Mouse (Mus musculus): Measurements from ENCODE around the gene Zdhhc1.

The Zdhhc1 gene

GRCm38 (mm10) chr8:105468002-105468720 lies 28.5 kb downstream of the Zdhhc1 start:
- Histone ChIP-seq H3K4me3 (replicated peaks; ENCODE audit: low read length) (no peak overlapping the region), H3K36me3 (ENCODE audit: insufficient read depth, low read length) (0 out of 2 replicates have a peak, but pooled peaks cover 4% of the 10 kb centered on the region), H3K27me3 (ENCODE audit: insufficient read depth, low read length) (peaks cover 60% of the 10 kb centered on the region), H3K9me3 (ENCODE audit: low read length) (no peaks in the 10 kb centered on the region), H3K4me1 (replicated peaks; ENCODE audit: low read depth, low read length) (peaks cover 66% of the 10 kb centered on the region)
- no peak for TF ChIP-seq POU5F1 (IDR thresholded peaks at IDR 0.05; ENCODE audit: borderline replicate concordance, low read length)
- TF ChIP-seq CTCF (conservative IDR thresholded peaks at IDR 0.05; ENCODE audit: low read length), result no peak
- TF ChIP-seq NANOG (IDR thresholded peaks at IDR 0.05; ENCODE audit: borderline replicate concordance, low read length), result no peak

DNA sequence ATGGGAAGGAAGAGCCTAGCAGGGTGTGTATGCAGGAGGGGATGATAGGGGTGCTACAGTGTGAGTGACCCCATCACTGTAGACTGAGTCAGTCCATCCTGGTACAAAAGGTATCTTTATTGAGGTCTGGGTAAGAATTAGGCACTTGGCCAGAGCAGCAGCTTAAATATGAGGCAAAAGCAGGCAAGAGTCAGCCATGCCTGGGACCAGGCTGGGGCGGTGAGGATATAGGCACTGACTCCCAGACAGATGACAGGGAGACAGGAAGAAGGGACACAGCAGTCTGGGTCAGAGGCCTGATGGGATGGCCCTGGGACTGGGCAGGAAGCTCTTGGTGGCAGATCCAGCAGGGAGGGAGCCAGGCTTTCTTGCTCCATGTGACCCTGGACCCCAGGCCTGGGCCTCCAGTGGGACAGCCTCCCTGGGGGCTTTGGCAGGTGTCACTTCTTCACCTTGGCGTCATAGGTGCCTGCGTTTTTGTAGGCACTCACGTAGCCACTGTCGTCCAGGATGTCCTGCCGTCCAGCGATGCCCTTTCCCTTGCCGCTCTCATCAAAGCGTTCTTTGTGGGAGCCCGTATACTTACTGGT lies 29.2 kb downstream of the Zdhhc1 start:
- TF ChIP-seq NANOG (IDR thresholded peaks at IDR 0.05; ENCODE audit: borderline replicate concordance, low read length) (no peak), CTCF (conservative IDR thresholded peaks at IDR 0.05; ENCODE audit: low read length) (no peak), POU5F1 (IDR thresholded peaks at IDR 0.05; ENCODE audit: borderline replicate concordance, low read length) (no peak)
- Histone ChIP-seq H3K27me3 (ENCODE audit: insufficient read depth, low read length) (peaks cover 53% of the 10 kb centered on the region), H3K36me3 (ENCODE audit: insufficient read depth, low read length) (0 out of 2 replicates have a peak, but pooled peaks cover 4% of the 10 kb centered on the region), H3K4me1 (replicated peaks; ENCODE audit: low read depth, low read length) (peaks cover 59% of the 10 kb centered on the region), H3K9me3 (ENCODE audit: low read length) (no peaks in the 10 kb centered on the region), H3K4me3 (replicated peaks; ENCODE audit: low read length) (no peak overlapping the region)

DNA sequence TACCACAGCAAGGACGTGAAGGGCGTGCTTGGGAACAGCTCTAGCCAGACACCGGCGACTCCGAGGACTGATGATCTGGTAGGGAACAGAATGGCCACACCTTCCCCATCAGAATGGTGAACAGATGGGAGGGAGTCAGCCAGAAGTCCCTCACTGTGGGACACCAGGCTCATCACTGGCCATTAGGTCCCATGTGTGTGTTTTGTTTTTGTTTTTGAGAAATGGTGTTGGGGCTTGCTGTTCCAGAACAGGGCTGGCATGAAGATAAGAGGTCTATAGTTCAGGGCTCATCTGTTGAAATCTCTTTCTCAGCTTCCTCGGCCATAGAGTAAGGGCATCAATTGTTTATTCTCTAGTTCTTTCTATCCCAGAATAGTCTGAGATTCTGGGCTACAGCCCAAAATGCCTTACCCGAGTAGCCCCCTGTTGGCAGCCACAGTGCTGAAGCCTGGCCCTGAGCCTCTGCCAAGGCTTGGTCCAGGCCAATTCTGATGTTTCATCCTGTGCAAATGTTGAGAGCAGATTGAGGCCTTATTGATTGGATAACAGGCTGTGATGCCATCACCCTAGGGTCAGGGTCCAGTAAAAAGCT lies 29.9 kb downstream of the Zdhhc1 start:
- H3K4me1 ChIP-seq (replicated peaks; ENCODE audit: low read depth, low read length), result peaks cover 52% of the 10 kb centered on the region
- H3K36me3 ChIP-seq (ENCODE audit: insufficient read depth, low read length), result 0 out of 2 replicates have a peak, but pooled peaks cover 4% of the 10 kb centered on the region
- H3K4me3 ChIP-seq (replicated peaks; ENCODE audit: low read length), result no peak overlapping the region
- H3K9me3 ChIP-seq (ENCODE audit: low read length), result no peaks in the 10 kb centered on the region
- TF ChIP-seq NANOG (IDR thresholded peaks at IDR 0.05; ENCODE audit: borderline replicate concordance, low read length) (no peak), POU5F1 (IDR thresholded peaks at IDR 0.05; ENCODE audit: borderline replicate concordance, low read length) (no peak), CTCF (conservative IDR thresholded peaks at IDR 0.05; ENCODE audit: low read length) (no peak)
- H3K27me3 ChIP-seq (ENCODE audit: insufficient read depth, low read length), result peaks cover 46% of the 10 kb centered on the region

DNA sequence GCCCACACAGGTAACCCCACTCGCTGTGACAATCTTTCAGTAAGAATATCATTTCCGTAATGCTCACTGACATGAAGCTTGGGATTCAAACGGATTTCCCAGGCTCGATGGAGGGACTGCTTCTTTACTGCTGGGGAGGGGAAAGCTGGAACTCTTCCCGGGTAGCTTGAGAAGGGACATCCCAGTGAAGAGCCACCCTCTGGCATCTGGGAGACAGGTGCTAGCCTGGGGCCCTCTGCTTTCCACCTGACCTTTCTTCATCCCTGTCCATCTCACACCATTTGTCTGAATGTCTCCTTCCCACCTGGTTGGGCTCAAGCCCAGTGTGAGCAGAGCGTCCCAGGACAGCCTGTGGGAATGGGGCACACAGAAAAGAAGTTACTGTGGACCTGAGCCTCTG lies 30.5 kb downstream of the Zdhhc1 start:
- H3K27me3 ChIP-seq (ENCODE audit: insufficient read depth, low read length), result peaks cover 41% of the 10 kb centered on the region
- H3K4me1 ChIP-seq (replicated peaks; ENCODE audit: low read depth, low read length), result peaks cover 47% of the 10 kb centered on the region
- 0 out of 2 replicates have a peak, but pooled peaks cover 4% of the 10 kb centered on the region for H3K36me3 ChIP-seq (ENCODE audit: insufficient read depth, low read length)
- no peak overlapping the region for H3K4me3 ChIP-seq (replicated peaks; ENCODE audit: low read length)
- TF ChIP-seq NANOG (IDR thresholded peaks at IDR 0.05; ENCODE audit: borderline replicate concordance, low read length) (no peak), POU5F1 (IDR thresholded peaks at IDR 0.05; ENCODE audit: borderline replicate concordance, low read length) (no peak), CTCF (conservative IDR thresholded peaks at IDR 0.05; ENCODE audit: low read length) (no peak)
- no peaks in the 10 kb centered on the region for H3K9me3 ChIP-seq (ENCODE audit: low read length)

DNA sequence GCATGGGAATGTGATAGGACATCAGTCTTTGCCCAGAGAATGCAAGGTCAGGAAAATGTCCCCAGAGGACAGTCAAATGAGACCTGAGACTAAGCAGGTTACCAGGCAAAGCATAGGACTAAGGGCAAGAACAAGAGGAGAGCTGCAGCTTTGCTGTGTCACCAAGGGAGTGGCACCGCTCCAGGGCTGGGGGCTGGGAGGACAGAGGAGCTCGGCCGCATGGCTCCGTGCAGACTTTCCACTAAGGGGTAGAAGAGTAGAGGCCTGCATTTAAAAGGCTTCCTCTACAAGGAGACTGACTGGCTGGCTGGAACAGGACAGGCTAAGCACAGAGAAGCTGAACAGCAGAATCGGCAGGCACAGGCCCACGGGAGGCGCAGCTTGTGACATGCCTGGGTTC lies 32.1 kb downstream of the Zdhhc1 start:
- H3K9me3 ChIP-seq (ENCODE audit: low read length), result no peaks in the 10 kb centered on the region
- no peak overlapping the region for H3K4me3 ChIP-seq (replicated peaks; ENCODE audit: low read length)
- H3K36me3 ChIP-seq (ENCODE audit: insufficient read depth, low read length), result 0 out of 2 replicates have a peak, but pooled peaks cover 4% of the 10 kb centered on the region
- TF ChIP-seq NANOG (IDR thresholded peaks at IDR 0.05; ENCODE audit: borderline replicate concordance, low read length) (no peak), POU5F1 (IDR thresholded peaks at IDR 0.05; ENCODE audit: borderline replicate concordance, low read length) (no peak), CTCF (conservative IDR thresholded peaks at IDR 0.05; ENCODE audit: low read length) (no peak)
- H3K4me1 ChIP-seq (replicated peaks; ENCODE audit: low read depth, low read length), result peaks cover 32% of the 10 kb centered on the region
- peaks cover 26% of the 10 kb centered on the region for H3K27me3 ChIP-seq (ENCODE audit: insufficient read depth, low read length)

- TF ChIP-seq CTCF (conservative IDR thresholded peaks at IDR 0.05; ENCODE audit: low read length), result no peak
- no peak for TF ChIP-seq NANOG (IDR thresholded peaks at IDR 0.05; ENCODE audit: borderline replicate concordance, low read length)
- no peak for TF ChIP-seq POU5F1 (IDR thresholded peaks at IDR 0.05; ENCODE audit: borderline replicate concordance, low read length)
- Histone ChIP-seq H3K27me3 (ENCODE audit: insufficient read depth, low read length) (peaks cover 16% of the 10 kb centered on the region), H3K9me3 (ENCODE audit: low read length) (no peaks in the 10 kb centered on the region), H3K4me3 (replicated peaks; ENCODE audit: low read length) (no peak overlapping the region), H3K36me3 (ENCODE audit: insufficient read depth, low read length) (no peaks in the 10 kb centered on the region), H3K4me1 (replicated peaks; ENCODE audit: low read depth, low read length) (peaks cover 26% of the 10 kb centered on the region)
These were observed 35.5 kb downstream of the Zdhhc1 start for GRCm38 (mm10) chr8:105461085-105461803.

GRCm38 (mm10) chr8:105455218-105455617 lies 41.5 kb downstream of the Zdhhc1 start:
- H3K4me3 ChIP-seq (replicated peaks; ENCODE audit: low read length), result no peak overlapping the region
- H3K27me3 ChIP-seq (ENCODE audit: insufficient read depth, low read length), result peaks cover 2% of the 10 kb centered on the region
- H3K9me3 ChIP-seq (ENCODE audit: low read length), result no peaks in the 10 kb centered on the region
- peaks cover 20% of the 10 kb centered on the region for H3K4me1 ChIP-seq (replicated peaks; ENCODE audit: low read depth, low read length)
- TF ChIP-seq CTCF (conservative IDR thresholded peaks at IDR 0.05; ENCODE audit: low read length) (no peak), POU5F1 (IDR thresholded peaks at IDR 0.05; ENCODE audit: borderline replicate concordance, low read length) (no peak), NANOG (IDR thresholded peaks at IDR 0.05; ENCODE audit: borderline replicate concordance, low read length) (no peak)
- H3K36me3 ChIP-seq (ENCODE audit: insufficient read depth, low read length), result no peaks in the 10 kb centered on the region

- TF ChIP-seq POU5F1 (IDR thresholded peaks at IDR 0.05; ENCODE audit: borderline replicate concordance, low read length) (no peak), NANOG (IDR thresholded peaks at IDR 0.05; ENCODE audit: borderline replicate concordance, low read length) (no peak)
- Histone ChIP-seq H3K4me1 (replicated peaks; ENCODE audit: low read depth, low read length) (peaks cover 20% of the 10 kb centered on the region), H3K9me3 (ENCODE audit: low read length) (peaks cover 6% of the 10 kb centered on the region)
These were observed 42.6 kb downstream of the Zdhhc1 start for GRCm38 (mm10) chr8:105454088-105454487.

More at GRCm38 (mm10) chr8:105454088-105454487, 42.6 kb downstream of the Zdhhc1 start:
- Histone ChIP-seq H3K36me3 (ENCODE audit: insufficient read depth, low read length) (no peaks in the 10 kb centered on the region), H3K4me3 (replicated peaks; ENCODE audit: low read length) (no peak overlapping the region), H3K27me3 (ENCODE audit: insufficient read depth, low read length) (peaks cover 7% of the 10 kb centered on the region)

Data from E14TG2a.4 (cell line).